Mouse (Mus musculus) right cerebral cortex, adult 18-20 months (tissue): Measurements from ENCODE around the gene Phf5a.
"Not testable (repeated sequence)": the region's sequence is repeated elsewhere in the genome, so short reads cannot be mapped to it uniquely, and the experiment has no call there.

Experiments
- DNase-seq: peaks from one replicate; pipeline ENCODE4 v3.0.0; 2022; ENCODE audit warnings: mixed read lengths

Phf5a gene

DNA sequence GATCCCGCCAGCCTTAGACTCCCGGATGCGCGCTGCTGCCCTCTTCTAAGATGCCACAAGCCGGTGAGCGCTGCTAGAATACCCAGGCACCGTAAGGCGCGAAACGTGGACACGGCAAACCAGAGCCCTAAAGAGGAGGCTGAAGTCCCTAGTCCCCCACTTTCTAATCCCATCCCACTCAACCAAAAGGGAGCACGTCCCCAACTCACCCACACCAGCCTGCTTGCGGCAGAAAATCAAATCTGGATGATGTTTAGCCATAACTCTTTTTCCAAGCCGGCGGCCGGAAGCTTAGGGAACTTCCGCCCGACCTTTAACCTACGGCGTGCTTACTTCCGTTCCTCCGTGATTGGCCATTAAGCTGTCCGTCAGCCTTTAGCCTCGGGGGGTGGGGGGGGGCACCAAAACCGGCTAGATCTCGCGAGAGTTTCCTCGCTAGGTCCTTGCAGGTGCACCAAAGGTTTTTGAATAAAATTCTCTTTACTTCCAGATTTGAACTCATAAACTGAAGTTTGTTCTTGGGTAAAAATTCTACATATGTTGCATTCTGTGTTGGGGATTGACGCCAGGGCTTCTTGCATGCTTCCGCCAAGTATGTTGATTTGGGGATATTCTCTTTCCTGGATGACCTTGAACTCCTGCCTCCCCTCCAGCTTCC lies at the start of gene Phf5a:
Gene Phf5a, minus strand, starts transcription at position 308 of the 658 bp plus-strand sequence.
- peak; percentile 88 for DNase-seq

DNA sequence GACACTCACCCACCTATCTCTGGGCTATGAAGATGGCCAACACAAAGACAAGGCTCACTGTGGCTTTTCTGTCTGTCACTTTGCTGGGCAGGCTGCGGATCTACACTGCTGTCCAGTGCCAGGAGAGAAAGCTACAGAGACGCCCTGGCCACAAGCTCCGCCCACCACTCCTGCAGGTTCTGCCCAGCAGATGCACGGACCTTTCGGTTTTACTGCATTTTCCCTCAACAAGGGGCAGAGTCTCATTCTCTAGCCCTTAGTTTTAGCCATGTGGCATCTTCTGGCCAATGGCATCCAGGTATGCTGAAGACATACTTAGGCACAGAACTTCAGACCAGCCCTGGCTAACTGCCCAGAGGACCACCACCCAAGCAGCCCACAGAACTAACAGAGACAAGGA lies 49.5 kb upstream of the Phf5a start:
- no peak for DNase-seq

DNA sequence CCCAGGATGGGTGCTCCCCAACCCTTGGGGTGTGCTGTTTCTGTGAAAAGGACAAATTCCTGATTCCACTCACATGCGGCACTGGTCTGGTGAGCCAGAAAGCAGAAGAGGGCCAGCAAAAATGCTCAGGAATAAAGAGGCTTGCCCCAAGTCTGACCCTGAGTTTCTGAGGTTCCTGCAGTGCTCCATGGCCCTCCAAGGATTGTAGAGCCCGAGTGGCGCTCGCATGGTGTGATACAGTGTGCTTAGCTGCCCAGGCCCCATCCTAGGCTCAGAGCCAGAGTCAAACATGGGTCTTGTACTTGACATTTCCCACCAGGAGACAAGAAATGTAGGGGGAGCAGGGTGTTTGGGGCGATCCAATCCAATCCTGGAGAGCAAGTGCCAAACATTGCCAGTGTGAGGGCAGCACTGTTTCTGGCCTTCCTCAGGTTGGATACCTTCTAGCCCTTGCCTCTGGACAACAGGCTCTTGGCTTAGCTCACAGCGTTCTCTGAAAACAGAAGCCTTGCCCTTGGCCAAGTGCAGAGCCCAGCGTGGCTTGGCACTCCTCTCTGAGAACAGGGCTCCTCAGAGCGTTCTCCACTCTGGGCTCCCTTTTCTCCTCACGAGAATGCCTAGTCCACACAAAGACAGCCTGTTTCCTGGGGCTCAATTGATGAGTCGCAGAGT lies 49.0 kb upstream of the Phf5a start:
- no peak for DNase-seq

DNA sequence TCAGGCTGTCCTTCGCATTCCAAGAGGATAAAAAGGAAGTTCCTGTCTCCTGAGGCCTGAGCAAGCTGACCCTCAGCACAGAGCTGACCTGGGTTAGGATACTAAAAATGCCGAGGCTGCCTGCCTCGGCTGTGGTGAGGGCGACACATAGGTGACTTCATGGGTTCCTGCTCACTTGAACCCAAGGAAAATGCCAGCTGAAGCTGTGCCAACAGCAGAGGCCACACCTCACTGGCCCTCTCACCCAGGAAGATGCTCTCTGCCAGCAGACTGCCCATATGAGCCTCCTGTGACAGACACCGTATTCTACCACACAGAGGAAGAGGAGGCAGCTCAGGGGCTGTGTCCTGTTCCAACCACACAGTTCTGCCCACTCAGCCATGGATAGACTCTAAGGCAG lies 47.4 kb upstream of the Phf5a start:
- DNase-seq: no peak

DNA sequence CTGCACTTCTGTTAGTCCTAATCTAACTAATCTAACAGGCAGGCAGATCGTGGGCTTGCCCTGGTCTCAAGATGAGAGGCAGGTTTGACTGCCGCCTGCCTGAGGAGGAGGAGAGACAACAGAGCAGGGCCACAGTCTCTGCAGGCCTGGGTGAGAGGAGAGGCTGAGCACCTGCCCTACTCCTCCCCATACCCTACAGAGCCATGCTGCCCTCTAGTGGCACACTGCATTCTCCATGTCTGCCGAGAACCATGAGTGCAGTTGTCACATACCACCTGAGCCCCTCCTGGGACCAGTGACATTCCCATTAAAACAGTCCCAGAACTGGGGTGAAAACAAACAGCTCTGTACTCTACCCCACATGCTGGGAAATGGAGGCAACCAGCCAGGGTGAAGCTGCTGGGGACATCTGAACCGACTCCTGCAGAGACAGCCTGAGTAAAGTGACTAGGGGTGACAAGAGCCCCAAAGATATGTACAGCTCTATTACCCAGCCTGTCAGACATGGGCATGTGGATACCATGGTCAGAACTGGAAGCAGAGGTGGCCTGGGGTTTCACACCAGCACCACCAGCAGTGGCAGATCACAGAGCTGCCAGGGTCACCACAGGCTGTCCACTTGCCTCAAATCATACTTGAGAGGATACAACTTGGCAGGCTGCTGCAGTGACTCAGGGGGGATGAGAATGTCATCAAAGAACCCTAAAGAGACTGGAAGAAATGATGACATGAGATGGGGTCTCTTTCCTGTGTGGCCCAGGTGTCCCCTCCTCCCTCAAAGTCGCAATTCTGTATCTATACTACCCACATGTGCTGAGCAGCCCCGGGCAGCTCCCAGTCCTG lies 46.1 kb upstream of the Phf5a start:
- peak; percentile 77 for DNase-seq

DNA sequence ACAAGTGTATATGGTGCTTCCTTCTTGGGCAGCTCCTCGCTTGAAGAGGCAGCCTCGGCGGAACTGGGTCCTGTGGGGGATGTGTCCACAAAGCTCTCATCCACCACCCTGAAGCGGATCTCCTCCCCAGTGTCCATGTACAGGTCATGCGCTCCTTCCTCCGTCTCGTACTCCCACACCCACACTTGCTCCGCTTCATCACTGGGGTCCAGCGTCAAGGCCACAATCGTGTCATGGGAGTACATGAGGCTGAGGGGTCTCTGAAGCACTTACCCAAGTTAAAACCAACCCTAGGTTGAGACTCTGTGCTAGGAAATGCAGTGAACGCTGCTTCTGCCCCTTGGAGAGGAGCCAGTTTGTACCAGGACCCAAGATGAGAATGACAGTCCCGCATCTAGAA lies 45.5 kb upstream of the Phf5a start:
- DNase-seq: no peak

DNA sequence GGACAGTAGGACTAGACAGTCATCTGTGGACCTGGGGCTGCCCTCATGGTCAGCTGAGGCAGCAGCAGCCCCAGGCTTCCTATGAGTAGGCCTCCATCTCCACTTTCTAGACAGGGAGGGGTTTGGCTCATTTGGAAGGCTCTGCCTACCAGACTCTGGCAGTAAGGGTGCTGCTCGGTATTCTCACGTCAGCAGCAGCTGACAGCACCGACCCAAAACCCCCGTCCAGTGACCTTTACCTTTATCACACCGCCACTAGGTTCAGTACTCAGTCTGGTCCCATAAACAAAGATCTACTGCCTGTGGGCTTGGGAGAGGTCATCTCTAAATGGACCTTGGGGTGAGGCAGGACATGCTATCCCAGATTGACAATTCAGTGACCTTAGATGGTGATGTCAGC lies 44.0 kb upstream of the Phf5a start:
- no peak for DNase-seq

DNA sequence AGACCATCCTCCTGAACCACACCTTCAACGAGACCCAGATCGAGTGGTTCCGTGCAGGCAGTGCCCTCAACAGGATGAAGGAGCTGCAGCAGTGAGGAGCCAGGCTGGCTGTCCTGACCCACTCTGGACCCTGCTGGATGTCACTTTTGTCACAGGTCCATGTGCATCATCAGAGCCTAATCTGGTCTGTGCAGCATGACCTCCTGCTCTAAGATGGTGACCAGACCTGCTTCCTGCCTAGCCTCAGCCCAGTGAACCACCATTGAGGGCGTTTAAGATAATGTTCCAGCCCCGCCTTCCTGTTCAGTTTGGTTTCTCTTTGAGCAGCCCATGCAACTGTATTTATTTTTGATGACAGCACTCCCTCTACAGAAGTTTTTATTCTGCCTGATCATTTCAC lies 43.0 kb upstream of the Phf5a start:
- no peak for DNase-seq

DNA sequence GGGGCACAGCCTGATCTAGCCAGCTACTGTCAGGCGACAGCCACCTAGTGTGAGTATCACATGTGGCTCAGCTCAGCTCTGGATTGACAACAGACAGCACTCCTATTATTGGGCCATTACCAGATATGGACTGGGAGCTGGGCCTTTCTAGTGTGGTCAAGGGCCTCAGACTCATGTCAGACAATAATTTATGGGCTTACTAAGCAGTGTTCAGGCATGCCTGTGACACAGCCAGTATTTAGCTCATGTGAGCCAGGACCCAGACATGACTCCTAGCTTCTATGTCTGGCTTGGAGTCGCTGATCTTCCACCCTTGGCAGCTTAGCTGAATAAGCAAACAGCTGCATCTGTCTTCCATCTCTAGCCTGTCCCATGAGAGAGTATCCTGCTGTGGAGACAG lies 40.8 kb upstream of the Phf5a start:
- DNase-seq: no peak

DNA sequence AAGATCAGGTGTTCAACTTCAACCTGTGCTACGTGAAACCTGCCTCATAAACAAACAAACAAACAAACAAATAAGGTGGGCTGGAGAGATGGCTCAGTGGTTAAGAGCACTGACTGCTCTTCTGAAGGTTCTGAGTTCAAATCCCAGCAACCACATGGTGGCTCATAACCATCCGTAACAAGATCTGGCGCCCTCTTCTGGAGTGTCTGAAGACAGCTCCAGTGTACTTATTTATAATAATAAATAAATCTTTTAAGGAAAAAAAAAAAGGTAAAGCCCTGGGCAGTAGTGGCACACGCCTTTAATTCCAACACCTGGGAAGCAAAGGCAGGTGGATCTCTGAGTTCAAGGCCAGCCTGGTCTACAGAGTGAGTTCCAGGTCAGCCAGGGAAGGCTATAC lies 37.1 kb upstream of the Phf5a start:
- DNase-seq: not testable (repeated sequence)

DNA sequence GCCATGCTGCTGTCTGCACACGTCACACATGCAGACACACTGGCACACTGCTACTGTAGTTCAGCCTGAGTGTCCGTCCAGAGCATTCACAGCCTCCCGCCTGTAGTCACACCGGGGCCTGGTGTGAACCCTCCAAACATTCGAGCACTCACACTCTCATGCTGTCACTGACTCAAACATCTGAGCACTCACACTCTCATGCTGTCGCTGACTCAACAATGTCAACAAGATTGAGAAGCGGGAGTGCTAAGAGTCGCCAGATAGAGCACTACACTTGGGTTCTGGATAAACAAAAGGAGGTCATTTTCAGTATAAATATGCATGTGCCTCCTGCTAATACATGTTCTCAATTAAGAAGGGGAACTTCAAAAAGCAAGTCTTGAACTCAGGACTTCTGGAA lies 36.2 kb upstream of the Phf5a start:
- no peak for DNase-seq

DNA sequence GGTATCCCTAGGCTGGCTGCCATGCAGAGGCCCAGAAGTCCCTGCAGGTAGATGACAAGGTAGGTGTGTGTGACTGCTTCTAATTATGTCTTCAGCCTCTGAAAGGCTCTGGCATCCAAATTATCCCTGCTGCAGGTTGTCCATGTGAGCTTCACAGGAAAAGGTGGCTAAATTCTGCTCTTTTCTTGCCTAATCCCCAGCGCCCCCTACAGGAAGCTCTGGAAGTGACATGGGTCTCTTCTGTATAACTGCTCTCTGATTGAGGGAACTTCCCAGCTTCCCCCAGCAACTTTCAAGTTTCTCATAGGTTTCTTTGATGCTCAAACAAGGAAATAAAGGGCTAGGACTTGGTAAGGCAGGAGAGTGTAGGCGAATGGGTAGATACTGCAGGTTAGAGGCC lies 33.2 kb upstream of the Phf5a start:
- peak; percentile 70 for DNase-seq

DNA sequence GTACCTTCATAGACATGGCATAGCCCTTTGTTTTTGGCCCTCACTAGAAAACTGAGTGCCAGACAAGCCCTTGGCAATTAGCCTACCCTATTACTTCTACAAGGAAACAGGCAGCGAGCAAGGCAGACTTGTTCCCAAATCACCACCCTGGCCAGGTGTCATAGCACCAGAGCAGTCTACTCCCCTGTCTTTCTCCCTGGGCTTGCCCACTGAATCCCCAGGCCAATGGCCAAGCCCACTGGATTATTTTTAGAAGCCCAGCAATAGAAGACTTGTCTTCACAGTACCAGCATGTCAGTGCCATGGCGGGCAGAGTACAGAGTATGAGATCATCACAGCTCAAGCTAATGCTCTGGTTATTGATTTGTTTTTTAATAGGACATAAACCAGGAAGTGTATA lies 27.0 kb upstream of the Phf5a start:
- no peak for DNase-seq

DNA sequence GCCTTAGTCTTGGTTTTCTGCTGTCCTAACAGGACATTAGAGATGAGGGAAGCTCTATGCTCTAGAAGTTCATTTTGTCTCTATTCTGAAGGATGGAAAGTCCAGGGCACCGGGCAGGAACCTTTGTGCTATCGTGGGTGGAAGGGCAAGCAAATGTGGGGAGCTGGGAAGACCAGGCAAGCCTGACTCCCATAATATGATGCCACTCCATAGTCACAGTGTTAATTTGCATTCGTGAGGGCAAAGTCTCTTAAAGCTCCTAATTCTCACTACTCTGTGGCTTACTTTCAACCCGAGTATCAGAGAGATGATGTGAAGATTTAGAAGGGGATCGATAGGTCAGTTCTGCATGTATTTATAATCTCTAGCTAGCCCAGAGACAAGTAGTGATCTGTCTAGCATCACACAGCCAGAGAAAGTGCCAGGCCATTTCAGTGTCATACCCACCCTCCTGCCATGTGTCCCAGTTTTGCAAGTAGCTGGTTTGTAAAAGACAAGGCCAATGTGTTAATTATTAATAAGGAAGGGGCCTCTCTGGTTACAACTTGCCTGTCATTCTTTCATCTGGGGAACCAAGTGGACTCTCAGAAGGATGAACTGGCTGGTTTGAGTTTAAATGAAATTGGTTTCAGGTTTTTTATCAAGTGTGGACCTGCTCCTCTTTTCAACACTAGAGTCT lies 26.0 kb upstream of the Phf5a start:
- no peak for DNase-seq

DNA sequence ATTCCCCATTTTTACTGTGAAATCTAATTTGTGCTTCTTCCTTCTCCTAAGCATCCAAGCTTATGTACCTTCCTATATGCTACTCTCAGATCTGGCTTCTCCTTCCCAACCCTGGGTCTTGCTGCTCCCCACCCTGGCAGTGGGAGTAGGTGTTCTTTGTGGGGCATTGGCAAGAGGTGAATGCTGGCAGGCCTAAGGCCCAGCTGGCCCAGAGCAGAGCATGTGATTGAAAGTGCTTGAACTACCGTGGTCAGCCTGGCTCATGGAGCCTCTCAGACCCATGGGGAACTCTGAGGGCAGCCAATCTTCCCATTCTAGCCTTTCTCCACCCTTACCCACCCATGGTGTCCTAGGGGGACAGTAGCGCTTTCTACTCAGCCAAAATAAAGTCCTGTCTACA lies 24.7 kb upstream of the Phf5a start:
- DNase-seq: no peak

DNA sequence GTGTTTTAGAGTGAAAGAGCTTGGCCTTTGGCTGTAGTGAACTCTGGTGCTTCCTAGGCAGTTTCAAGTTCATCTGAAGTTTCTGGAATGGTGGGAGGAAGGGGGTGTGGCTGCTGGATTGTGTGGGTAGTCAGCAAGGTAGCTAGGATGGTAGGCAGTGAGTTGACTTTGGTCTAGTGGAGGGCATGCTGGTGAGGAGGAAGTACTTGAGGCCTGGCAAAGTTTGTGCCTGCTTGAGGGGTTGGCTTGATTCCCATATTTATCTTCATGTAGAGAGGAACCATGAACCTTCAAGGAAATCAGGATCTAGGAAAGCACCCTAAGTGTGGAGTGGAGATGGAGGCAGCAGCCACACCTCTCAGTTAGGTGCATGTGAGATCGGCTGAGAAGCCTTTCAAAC lies 22.3 kb upstream of the Phf5a start:
- no peak for DNase-seq

DNA sequence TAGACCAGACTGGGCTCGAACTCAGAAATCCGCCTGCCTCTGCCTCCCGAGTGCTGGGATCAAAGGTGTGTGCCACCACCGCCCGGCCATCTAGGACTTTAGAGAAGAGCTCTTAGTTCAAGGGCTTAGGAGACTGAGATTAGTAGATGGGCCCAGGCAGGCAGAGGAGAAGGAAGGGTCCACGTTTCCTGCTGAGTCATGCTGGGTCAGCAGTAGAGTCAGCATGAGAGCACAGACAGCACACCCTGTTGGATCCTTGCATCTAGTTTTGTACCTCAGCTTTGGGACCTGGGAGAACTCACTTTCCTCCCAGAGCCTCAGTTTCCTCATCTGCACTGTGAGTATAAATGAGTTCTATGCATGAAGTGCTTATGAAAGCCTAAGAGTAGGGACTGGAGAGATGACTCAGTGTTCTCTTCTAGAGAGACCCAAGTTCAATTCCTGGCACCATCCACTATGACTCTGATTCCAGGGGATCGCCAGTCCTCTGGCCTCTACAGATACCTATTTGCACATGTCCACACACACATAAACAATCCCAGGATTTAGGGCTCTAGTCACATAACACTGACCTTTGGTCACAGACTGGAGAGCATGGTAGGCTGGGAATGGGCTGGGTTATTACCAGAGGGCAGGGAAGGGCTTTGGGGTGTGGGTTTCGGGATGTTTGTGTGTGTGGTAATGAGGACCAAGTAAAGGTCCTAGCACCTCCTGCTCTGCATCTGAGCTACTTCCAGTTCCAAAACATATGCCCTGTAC lies 20.3 kb upstream of the Phf5a start:
- DNase-seq: no peak

DNA sequence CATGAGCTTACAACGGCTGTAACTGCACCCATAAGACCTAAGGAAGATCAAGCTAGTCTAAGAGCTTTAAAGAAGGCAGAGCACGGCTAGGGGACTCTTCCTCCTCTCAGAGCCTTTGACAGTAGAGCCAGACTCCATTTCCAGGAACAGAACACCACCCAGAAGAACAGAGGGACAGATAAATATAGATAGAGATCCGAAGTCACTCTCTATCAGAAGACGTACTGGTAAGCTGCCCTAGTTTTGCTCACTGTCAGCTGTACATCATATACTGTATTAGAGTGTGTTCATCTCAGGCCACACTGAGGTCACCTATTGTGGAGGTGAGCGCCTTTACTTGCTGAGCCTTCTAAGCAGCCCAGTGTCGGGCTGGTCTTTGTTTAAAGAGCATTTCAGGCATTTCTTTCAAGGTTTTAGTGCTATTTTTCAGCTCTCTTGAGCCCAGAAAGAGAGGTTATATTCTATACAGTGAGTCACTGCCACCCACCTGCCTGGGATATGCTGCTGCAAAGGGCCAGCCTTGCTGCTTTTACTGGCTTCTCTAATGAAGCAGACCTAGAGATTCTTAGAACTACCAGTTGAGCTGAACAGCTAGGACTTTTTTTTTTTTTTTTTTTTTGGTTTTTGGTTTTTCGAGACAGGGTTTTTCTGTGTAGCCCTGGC lies 19.6 kb upstream of the Phf5a start:
- peak; percentile 80 for DNase-seq

DNA sequence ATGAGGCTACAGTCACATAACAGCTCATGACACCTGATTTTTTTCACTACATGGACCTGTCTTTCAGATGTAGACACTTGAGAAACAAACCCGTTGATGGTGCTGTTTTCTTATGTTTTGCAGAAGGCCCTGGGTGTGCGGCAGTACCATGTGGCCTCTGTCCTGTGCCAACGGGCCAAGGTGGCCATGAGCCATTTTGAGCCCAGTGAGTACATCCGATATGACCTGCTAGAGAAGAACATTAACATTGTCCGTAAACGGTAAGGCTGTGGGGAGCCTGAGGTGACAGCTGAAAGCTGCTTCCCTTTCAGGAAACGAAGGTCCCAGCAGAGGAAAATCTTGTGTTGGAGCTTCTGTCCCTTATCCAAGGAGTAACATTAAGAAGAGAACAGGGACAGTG lies 17.5 kb upstream of the Phf5a start:
- no peak for DNase-seq

DNA sequence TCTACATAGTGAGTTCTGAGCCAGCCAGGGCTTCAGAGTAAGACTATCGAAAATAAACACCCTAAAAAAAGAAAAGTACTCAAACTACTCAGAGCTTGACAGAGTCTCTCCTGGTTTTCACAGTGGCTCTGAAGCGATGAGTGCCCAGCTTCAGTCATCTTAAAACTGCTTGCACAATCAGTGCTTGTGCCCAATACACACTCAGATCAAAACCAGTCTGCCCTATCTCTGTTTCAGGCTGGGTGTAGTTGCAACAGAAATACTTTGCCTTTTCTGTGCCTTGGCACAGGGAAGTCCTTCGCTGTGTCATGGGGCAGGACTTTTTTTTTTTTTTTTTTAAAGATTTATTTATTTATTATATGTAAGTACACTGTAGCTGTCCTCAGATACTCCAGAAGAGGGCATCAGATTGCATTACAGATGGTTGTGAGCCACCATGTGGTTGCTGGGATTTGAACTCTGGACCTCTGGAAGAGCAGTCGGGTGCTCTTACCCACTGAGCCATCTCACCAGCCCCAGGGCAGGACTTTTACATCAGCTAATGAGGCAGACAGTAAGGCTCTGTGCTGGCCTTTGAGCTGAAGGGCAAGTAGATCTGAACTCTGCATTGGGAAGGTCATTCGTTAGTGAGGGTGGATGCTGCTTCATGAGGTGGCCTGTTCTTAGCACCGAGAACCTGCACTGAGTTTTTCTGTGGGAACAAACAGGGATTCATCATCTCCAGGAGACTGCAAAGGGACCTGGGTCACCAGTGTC lies 15.3 kb upstream of the Phf5a start:
- no peak for DNase-seq

DNA sequence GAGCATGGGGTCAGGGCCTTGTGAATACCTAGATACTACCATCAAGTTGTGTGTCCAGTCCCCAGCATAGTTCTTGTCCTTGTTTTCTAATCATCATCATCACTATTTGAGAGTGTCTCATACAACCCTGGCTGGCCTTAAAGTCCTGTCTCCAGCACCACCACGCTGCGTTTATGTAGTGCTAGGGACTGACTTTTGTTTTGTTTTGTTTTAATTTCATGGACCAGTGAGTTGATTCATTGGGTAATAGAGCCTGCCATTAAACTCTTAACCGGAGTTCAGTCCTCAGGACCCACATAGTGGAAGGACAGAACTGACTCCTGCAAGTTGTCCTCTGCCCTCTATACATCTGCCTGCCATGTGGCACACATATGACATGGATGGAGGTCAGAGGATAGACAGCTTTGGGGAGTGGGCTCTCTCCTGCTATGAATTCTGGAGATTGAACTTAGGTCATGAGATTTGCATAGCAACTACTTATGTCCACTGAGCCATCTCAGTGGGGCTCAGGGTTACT lies 13.8 kb upstream of the Phf5a start:
- no peak for DNase-seq
